Mouse (Mus musculus) natural killer cell, adult 2 months (primary cell): ENCODE measurements around the gene Dlg2.

Source experiments
- DNase-seq, 2 experiments: peaks; one replicate each; pipeline ENCODE4 v3.0.0; 2022; ENCODE audit warnings: low spot score in 2 of 2

The Dlg2 gene

DNA sequence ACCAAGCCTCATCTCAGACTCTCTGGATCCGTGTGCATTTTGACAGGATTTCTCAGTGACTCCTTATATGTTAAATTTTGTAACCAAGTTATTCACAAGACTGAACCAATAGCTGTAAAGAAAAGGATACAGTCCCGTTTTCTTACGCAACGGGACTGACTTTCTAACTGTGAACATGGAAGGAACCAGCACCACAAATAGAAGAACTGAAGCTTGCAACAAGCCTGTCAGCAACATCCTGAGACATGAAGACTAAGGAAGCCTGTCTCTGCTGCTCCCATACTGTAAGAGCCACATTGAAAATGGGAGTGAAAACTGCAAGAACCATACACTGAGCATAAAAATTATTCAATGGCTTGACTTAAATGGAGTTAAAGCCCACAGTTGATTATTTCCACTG lies 1981.8 kb downstream of the Dlg2 start:
- no peak for DNase-seq

DNA sequence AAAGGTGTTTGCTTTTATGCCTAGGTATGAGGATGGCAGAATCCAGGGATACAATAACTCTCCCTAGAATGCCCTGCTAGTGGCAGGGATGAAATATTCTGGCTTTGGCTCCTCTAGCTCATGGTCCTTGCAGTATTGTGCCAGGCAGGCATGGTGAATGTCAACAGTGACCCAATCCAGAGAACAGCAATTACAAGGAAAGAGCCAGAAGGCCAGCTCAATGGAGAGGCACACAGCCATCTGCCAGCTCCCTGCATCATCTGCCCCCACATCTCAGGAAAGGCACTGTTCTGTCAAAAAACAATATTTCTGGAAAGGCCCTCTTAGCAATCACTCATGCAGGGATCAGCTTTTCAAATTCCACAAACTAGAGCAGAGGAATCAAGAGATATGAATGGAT lies 1984.1 kb downstream of the Dlg2 start:
- DNase-seq: no peak

DNA sequence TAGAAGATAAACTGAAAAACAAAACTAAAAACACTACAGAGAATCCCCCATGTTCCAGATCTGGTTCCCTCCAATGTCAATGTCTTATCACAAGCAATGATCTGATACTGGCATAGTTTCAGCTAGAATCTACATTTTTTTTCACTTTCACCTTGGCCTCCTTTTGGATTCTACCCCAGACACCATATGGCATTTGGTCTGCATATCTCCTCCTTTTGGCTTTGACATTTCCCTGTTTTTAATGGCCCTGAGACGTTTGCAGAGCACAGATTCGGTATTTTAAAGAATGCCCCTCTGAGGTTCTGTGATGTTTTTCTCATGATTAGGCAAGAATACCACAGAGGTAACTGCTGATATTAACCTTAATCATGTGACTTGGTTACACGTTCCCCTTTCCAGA lies 1984.8 kb downstream of the Dlg2 start:
- DNase-seq: no peak

DNA sequence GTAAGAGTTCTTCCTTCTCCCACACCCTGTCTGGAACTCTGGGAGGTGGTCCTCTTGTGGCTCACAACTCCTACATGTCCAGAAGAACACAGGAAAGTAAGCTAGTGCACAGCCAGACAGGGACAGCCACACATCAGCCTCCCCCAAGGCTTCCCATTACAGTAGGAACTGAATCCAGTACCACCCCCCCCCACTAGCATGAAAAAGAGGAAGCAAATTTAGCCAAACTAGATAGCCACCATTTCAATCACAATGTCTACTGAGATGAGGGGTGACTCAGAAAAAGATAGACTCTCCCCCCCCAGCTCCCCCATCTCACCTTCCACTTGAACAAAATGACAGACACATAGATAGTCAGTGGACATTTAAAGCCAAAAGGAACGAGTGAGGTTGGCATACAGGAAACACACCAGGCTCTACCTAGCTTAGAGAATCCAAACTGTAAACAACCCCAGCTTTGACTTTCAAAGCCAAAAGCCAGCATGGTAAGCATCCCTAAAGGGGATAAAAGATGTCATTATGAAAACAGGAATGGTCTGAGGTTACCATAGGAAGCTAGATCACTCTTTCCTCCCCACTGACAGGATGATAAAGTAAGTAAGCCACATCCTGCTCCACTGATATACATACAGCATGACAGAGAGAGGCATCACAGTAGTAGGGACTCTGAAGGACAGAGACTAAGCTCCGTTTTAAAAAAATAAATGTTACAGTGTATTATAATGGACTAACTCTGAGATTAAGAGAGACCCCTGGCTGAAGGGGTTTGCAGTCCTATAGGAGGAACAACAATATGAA lies 1986.8 kb downstream of the Dlg2 start:
- no peak for DNase-seq

DNA sequence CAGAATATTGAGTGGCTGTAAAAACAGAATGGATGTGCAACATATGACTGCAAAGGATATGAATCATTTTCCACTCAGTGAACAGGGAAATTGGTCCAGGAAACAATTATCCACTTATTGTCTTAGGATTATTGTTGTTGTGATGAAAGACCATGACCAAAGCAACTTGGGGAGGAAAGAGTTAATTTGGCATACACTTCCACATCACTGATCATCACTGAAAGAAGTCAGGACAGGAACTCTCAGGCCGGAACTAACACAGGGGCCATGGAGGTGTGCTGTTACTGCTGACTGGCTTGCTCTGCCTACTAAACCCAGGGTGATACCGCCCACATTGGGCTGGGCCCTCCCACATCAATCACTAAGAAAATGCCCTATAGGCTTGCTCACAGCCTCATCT lies 1987.8 kb downstream of the Dlg2 start:
- no peak for DNase-seq

DNA sequence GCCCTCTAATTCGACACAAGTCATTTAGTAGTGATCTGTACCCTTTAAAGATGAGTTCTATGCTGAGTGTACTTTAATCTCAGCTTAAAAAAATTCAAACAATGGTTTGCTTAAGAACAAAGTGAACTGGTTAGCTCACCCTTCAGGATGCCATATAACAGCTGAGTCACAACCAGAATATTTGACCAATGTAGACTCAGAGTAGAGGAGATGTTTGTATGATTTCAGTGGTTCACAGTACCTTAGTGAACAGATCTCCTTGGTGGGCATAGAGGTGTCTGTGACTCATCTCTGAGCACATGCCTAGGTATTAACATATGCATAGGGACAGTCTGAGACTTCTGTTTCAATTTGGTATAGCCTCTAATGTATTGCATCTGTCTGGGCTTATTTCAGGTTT lies 2002.7 kb downstream of the Dlg2 start:
- DNase-seq: no peak

DNA sequence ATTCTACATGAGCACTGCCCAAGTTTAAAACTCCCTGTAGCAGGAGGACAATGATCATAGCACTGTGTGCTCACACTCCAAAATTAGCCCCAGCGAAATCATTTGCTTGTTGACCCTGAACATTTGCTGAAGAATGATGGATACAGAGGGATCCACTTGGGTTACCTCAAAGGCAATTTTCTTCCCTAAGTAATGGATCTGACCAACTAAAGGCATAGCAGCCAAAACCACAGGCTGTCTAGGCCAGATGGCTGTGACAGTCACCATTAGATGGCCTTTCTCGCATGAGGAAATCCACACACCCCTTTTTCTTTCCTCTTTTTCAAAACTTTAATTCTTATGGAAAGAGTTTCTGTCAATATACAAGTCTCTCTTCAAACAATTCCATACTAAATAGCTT lies 2003.3 kb downstream of the Dlg2 start:
- DNase-seq: no peak

DNA sequence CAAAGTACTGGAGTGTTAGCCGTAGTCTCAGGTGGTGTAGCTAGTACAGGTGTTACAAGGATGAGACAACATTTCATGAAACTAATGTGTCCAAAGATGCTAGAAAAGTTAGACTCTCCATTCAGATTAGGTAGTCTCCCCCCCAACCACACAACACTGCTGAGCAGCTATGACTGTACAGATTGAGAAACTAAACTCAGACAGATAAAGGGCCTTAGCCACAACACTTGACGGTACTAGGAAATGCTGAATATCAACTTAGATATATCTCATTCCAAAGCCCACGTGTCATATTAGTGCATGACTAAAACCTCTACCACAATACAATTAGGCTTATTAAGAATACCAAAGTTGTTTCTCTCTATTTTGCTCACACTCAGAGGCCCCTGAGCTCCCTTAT lies 2006.9 kb downstream of the Dlg2 start:
- DNase-seq: no peak

DNA sequence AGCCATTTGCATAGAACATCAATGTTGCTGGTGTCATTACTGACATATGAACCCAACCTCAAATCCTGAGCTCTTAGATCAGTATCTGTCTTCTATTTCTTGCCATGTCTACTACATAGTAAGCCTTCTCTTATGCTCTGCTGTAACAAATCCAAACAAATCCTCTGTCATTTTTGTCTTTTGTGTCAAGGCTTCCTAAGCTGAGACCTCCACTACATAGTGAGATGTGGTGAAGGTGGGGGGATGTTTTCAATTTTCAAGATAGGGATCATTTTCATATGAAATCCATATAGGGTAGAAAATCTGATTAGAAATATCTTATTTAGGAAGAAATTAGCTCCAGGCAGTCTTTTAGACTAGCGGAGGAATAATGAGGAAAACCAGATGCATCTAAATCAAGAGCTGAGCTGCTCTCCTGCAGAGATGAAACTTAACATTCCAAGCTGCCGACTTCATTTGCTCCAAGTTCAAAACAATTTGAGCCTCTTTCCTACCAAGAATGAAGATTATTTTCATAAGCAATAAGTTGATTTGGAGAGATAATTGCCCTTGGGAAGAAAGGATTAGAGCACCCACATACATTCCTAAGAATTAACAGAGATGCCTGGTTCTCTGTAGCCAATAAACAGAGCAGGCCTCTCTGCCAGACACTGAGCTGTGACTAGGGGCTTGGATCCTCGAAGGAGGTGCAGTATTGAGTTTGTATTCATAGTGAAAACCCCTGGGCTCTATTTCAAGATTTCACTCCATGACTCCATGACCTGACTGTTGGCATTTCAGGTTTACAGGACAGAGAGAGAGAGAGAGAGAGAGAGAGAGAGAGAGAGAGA lies 2009.6 kb downstream of the Dlg2 start:
- DNase-seq: no peak

DNA sequence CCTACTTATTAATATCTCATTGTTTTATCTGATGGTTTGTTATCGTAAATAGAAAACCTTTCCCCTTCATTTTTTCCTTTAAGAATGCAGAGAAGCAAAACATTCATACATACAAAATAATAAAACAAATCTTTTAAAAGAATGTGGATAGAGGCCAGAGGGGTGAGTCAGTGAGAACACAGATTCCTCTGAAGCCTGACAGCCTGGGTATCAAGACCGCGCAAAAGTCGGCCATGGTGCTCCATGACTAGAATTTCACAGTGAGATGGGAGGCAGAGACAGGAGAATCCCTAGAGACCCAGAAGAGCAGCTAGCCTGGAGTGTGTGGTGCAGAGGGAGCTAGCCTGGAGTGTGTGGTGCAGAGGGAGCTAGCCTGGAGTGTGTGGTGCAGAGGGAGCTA lies 2010.4 kb downstream of the Dlg2 start:
- no peak for DNase-seq

DNA sequence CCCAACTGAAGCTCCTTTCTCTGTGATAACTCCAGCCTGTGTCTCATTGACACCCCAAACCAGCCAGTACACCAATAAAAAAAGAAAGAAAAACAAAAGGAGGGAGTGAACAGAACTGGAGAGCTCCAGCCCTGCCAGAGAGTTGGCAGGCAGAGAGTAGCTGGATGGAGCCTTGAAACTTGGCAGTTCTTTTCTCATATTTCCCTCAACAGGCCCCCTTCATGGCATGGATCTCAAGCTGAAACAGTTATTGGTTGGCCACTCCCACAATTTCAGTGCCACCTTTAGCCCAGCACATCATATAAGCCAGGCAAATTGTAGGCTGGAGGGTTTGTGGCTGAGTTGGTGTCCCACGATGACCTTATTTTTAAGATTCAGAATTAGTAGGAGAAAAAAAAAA lies 2015.8 kb downstream of the Dlg2 start:
- no peak for DNase-seq

DNA sequence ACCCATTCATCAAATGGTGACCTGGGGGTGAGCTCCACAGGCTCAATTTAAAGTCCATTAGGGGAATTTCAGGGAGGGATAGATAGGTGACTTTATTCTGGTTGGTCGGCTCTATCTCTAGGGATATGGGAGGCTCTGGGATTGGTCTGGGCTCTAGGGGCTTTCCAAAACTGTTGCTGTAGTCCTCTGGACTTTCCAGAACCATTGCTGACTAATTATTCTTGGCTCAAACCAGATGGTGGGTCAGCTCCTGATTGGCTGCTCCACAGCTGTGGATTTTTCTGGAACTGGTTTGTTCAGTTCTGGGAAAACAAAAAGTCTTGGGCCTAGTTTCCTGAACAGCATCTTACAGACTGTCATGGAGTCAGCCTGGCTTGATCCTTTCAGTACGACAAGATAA lies 2017.0 kb downstream of the Dlg2 start:
- no peak for DNase-seq
